ENCODE assay signal across 8 mouse cellular contexts in the genomic region with DNA sequence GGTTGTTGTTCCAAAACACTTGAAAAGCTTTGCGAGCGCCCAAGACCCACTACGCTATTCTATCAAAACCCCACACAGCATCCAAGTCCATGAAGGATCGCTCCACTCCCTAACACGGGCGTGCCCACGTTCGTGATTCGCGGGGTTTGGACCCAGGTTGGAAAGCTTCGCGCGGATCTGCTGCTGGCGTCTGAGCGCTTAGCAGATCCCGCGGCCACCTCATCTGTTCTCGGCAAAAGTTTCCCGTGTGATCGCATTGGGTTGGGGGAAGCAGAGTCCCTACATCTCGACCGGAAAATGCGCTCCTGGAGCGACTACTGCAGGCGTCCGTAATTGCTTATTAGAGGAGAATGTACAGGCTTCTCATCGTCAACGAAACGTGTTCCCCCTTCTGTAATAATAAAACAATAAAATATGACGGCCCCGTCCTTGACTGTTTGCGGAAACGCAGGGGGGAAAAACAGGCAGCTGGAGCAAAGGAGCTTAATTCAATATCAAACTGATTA. TPM values are rescaled to one million over a fixed set of nuclear protein-coding genes. Genes with fewer than 3 reads are reported as not detected.
A peak's percentile ranks its signal among the peaks of the same experiment; 100 is the strongest.
DNase-seq lines count a peak whose midpoint lies in the region; ATAC-seq and TF ChIP-seq lines count a peak whose summit lies in the region.

No protein-coding gene starts in this region.

- DNase-seq in cerebellum, postnatal 10 days = peak; percentile 72 to 77
- DNase-seq in cerebellum, adult 9-11 months = no peak
- peak; percentile 73 for DNase-seq in forebrain, embryonic 14.5 days (ENCODE audit: low spot score)
- DNase-seq in yolk sac, embryonic 10.5 days (ENCODE audit: low spot score) = no peak
- DNase-seq in frontal cortex, postnatal 10 days (ENCODE audit: low spot score in 2 of 2) = no peak
- DNase-seq in right cerebral cortex, postnatal 4 days = no peak

- H3K36me3 ChIP-seq in E14TG2a.4 (ENCODE audit: insufficient read depth, low read length) = no peaks in the 10 kb centered on the region
- H3K36me3 ChIP-seq in forebrain, embryonic 14.5 days (ENCODE audit: control insufficient read depth, insufficient read depth, low read length) = no peaks in the 10 kb centered on the region
- no peaks in the 10 kb centered on the region for H3K36me3 ChIP-seq in liver, embryonic 12.5 days

- peak overlapping the region; percentile 52 for H3K9ac ChIP-seq in forebrain, embryonic 14.5 days (ENCODE audit: low read length)
- H3K9ac ChIP-seq in liver, embryonic 12.5 days = no peak overlapping the region

- peak overlapping the region; percentile 76 for H3K27ac ChIP-seq in forebrain, embryonic 14.5 days (ENCODE audit: low read depth, low read length)
- H3K27ac ChIP-seq in liver, embryonic 12.5 days = no peak overlapping the region

- WGBS in forebrain, embryonic 14.5 days = under 1% methylated on average over 33 of the region's 33 CpGs
- 1% methylated on average over 33 of the region's 33 CpGs for WGBS in liver, embryonic 12.5 days (ENCODE audit: insufficient replicate concordance)

- peaks cover 53% of the 10 kb centered on the region for H3K4me1 ChIP-seq in E14TG2a.4 (replicated peaks; ENCODE audit: low read depth, low read length)
- peaks cover 14% of the 10 kb centered on the region for H3K4me1 ChIP-seq in forebrain, embryonic 14.5 days (ENCODE audit: control insufficient read depth, insufficient read depth, low read length)
- H3K4me1 ChIP-seq in liver, embryonic 12.5 days = peaks cover 22% of the 10 kb centered on the region; the same call in 1 of the 2 replicates

- no peak for TF ChIP-seq CTCF in E14TG2a.4 (conservative IDR thresholded peaks at IDR 0.05; ENCODE audit: low read length)

- H3K9me3 ChIP-seq in E14TG2a.4 (ENCODE audit: low read length) = no peaks in the 10 kb centered on the region
- no peaks in the 10 kb centered on the region for H3K9me3 ChIP-seq in forebrain, embryonic 14.5 days (replicated peaks; ENCODE audit: control insufficient read depth, low read length)
- no peaks in the 10 kb centered on the region for H3K9me3 ChIP-seq in liver, embryonic 12.5 days (replicated peaks)

- H3K4me3 ChIP-seq in E14TG2a.4 (replicated peaks; ENCODE audit: low read length) = peak overlapping the region; percentile 86
- H3K4me3 ChIP-seq in forebrain, embryonic 14.5 days (ENCODE audit: low read depth, low read length) = peak overlapping the region; percentile 47
- peak overlapping the region; percentile 45; the same call in 1 of the 2 replicates for H3K4me3 ChIP-seq in liver, embryonic 12.5 days

- H3K4me2 ChIP-seq in forebrain, embryonic 14.5 days (ENCODE audit: low read length) = peak overlapping the region; percentile 60
- peak overlapping the region; percentile 66 for H3K4me2 ChIP-seq in liver, embryonic 12.5 days

- ATAC-seq in forebrain, embryonic 14.5 days = peak; percentile 33
- ATAC-seq in liver, embryonic 12.5 days = no peak

- H3K27me3 ChIP-seq in E14TG2a.4 (ENCODE audit: insufficient read depth, low read length) = peaks cover 81% of the 10 kb centered on the region
- peaks cover 58% of the 10 kb centered on the region for H3K27me3 ChIP-seq in forebrain, embryonic 14.5 days (replicated peaks; ENCODE audit: control insufficient read depth, insufficient read depth, low read length)
- peaks cover 83% of the 10 kb centered on the region for H3K27me3 ChIP-seq in liver, embryonic 12.5 days (replicated peaks)

RNA-seq across cellular contexts. Expression of a gene that starts 1.2 kb away (rescaled TPM):
- 22.9 and 24.1 TPM in 2 replicates for polyA plus RNA-seq in forebrain, embryonic 14.5 days (2014; fragmentation: Nextera tagmentation; extraction: Ambion mirVana)
- not detected in 2 replicates for polyA plus RNA-seq in liver, embryonic 12.5 days (2016; fragmentation: Nextera tagmentation; extraction: Ambion mirVana)

RNA-seq across cellular contexts. Expression of a gene that starts 29.2 kb away (rescaled TPM):
- polyA plus RNA-seq in forebrain, embryonic 14.5 days (2014; fragmentation: Nextera tagmentation; extraction: Ambion mirVana) = 28.5 and 41.2 TPM in 2 replicates
- 27.5 and 28.2 TPM in 2 replicates for polyA plus RNA-seq in liver, embryonic 12.5 days (2016; fragmentation: Nextera tagmentation; extraction: Ambion mirVana)

Comparison
In these comparisons a context has a peak if more than half of its experiments do, and no peak if none do; other contexts are left out.
1. DNase-seq: peak in cerebellum, postnatal 10 days (2 of 2) and forebrain, embryonic 14.5 days (single experiment); none in cerebellum, adult 9-11 months (single experiment), yolk sac, embryonic 10.5 days (single experiment), frontal cortex, postnatal 10 days (0 of 2) and right cerebral cortex, postnatal 4 days (single experiment).
2. RNA of a gene that starts 1.2 kb away (polyA plus RNA-seq): 22.9 to 24.1 TPM in forebrain, embryonic 14.5 days; not detected in liver, embryonic 12.5 days; every median in the first group is over 10 times any median in the second.
3. Peak in every context shown above with its lines, with median percentiles within 50 percentile points of each other: H3K4me3 ChIP-seq.